Mouse (Mus musculus) liver, adult 2 months (tissue): Measurements from ENCODE around the gene Sh3rf1.

ENCODE experiments used
- CTCF ChIP-seq: fragments of 200-500 bp; IDR thresholded peaks from 2 replicates; pipeline ENCODE4 v1.5.1; 2011; ENCODE audit warnings: low read depth, low read length, control low read depth
- POLR2A ChIP-seq: fragments of 200-500 bp; IDR thresholded peaks from 2 replicates; pipeline ENCODE4 v1.6.1; 2011; ENCODE audit warnings: low read length, control low read depth; ENCODE audit not compliant: insufficient read depth; ENCODE audit errors: extremely low read depth

DNA sequence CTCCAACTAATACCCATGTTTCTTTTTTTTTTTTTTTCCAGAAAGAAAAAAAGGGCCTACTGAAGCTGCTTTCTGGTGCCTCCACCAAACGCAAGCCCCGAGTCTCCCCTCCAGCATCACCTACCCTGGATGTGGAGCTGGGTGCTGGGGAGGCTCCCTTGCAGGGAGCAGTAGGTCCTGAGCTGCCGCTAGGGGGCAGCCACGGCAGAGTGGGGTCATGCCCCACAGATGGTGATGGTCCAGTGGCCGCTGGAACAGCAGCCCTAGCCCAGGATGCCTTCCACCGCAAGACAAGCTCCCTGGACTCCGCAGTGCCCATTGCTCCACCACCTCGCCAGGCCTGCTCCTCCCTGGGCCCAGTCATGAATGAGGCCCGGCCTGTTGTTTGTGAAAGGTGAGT, 160.9 kb downstream of the Sh3rf1 start:
- TF ChIP-seq CTCF (peak; percentile 67), POLR2A (no peak)
